Mouse (Mus musculus): ENCODE data around the gene Nbea.

Gene Nbea

DNA sequence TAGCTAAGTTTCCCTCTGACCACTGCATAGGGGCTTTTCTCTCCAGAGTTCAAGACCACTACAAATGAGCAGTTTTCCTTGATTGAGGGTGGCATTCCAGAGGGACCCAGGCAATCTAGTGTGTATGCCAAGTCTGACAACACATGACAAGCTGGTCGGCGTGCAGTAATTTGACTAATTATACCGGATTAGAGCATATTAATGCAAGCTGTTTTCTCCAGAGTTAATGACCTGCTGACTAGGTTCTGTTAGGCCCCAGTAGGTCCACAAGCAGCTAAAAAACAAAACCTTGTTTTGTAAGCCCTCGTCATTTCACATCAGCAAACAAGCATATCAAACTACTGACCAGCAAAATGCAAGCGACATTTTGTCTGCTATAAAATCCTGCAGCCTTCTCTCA is 432.1 kb downstream of the Nbea start:
- 58% methylated on average over 5 of the region's 5 CpGs for WGBS

DNA sequence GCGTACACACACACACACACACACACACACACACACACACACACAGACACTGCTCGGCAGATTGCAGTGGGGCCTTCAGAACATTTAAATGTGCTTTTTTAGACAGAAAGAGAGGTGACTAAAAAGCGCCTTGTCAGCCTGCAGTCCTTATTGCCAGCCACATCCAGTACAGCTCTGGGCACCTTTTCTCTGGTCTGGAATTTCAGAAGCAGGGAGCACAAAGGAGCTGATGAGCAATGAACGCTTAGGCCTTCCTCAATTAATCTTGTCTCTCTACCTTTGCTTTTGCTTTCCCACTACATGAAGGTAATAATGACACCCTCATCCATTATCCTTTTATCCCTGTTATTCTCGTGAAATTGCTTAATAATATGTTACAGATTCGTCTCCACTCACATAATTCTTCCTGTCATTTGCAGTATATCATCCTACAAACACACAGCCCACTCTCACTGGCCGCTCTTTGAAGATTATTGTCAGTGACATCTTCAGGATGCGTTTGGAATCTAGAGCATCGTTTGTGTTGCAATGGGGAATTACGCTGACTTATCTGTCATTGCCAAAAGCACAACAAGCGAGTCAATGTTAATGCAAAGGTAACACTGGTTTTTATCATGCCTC is 432.9 kb downstream of the Nbea start:
- 55% methylated on average over 11 of the region's 11 CpGs for WGBS

GRCm38 (mm10) chr3:55743885-55744284 is 439.6 kb downstream of the Nbea start:
- WGBS: 86% methylated on average over 5 of the region's 5 CpGs

DNA sequence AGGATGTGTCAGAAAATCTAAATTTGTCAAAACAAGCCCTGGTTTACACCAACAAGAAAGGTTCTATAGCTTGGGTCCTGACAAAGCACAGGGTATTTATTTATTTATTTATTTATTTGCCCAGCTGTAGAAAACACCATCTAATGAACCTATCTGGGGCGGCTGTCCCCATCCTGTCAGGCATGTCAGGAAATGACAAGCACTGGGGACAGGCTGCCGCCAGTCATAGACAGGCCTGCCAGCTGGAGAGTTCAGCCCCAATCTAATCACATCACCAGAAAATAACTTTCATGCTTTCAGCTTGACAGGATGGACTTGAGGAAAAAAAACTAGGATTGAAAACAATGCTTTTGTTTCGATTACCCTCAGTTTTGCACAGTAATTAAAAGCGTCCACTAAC is 440.8 kb downstream of the Nbea start:
- 68% methylated on average over 4 of the region's 4 CpGs for WGBS

DNA sequence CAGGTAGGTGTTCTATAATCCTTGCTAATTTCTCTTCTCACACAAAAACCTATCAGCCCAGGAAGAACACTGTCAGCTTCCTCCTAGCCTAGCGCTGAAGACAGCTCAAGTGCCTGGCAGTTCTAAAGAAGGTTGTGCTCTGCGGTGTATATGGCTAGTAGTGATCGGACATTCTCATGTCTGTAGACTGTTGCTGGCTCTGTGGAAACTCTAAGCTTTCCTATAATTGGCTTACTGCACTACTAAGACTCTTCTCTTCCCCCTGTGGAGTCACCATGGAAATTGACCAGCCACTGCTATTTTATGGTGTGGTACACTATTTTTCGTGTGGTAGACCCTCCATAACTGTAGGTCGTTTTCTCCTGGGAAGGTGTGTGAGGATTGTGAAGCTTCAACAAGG is 441.3 kb downstream of the Nbea start:
- 72% methylated on average over 5 of the region's 5 CpGs for WGBS

- 46% methylated on average over 6 of the region's 6 CpGs for WGBS
These were observed 442.1 kb downstream of the Nbea start for GRCm38 (mm10) chr3:55741428-55741827.

DNA sequence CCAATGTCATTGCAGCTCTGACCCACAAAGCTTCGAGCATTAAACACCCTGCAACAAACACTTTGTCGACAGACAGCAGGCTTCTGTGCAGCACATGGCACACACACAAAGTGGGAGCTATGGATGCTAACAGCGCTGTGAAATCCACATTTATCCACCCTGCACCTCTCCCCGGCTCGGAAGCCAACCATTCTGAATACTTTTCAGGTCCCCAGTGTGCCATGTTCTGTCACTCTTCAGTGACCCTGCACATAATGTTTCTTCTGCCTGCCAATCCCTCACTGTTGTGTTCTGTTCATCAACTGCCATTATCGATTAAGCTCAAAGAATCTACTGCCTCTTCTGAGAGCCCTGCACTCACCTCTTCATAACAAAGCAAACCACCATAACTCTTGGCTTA is 449.8 kb downstream of the Nbea start:
- WGBS: 60% methylated on average over 6 of the region's 6 CpGs

GRCm38 (mm10) chr3:55730549-55730948 is 453.0 kb downstream of the Nbea start:
- WGBS: 46% methylated on average over 5 of the region's 5 CpGs

GRCm38 (mm10) chr3:55730142-55730541 is 453.4 kb downstream of the Nbea start:
- WGBS: 83% methylated on average over 8 of the region's 8 CpGs

DNA sequence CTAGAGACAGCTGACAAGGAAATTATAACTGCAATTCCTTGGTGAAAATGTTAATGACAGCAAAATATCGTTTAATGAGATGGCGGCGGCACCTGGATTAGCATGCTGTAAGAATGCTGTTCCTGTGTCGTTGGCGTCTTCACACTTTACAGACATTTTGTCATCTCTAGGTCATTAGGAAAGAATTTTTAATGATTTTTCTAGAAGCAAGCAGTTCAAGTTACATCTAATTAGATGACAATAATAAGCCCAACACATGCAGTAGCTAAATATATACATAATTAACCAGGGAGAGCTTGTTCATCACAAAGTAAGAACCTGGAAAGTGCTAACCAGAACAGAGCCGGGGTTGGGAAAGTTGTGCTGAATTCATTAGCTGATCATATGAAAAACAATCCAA is 469.2 kb downstream of the Nbea start:
- 56% methylated on average over 6 of the region's 6 CpGs for WGBS

DNA sequence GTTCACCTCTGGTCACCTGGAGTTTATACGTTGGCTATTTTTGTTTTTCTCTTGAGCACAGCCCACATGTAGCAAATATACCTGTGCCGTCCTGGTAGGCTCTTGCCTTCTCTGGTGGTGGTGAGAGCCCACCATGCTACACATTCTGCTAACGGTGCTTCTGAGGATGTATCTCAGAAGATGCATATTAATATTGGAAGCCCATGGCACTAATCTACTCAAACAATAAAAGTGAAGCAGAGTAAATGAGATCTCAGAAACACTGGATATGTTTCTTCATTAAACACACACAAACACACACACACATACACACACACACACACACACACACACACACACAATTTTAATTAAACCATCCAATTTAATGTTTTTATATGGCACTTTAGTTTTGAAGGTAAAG is 469.6 kb downstream of the Nbea start:
- 78% methylated on average over 3 of the region's 3 CpGs for WGBS

DNA sequence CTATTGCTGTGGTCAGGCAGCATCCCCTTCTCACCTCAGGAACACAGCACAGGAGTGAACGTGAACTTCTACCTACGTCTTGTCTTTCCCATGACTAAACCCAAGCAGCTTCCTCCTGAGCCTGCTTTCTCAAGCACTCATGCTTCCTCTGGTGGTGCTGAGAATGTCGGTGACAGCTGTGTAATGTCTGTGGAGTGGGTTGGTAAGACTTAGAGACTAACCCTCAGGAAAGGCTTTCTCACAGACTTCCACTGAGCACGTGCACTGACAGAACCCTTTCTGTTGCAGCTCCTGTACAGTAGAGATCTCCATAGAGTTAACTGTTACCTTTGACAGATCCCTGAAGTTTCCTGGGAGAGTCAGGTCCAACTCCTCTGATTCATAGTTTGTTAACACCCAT is 473.2 kb downstream of the Nbea start:
- 57% methylated on average over 4 of the region's 4 CpGs for WGBS

GRCm38 (mm10) chr3:55701632-55702031 is 481.9 kb downstream of the Nbea start:
- WGBS: 75% methylated on average over 6 of the region's 6 CpGs

- 100% methylated on average over 2 of the region's 2 CpGs for WGBS
These were observed 486.3 kb downstream of the Nbea start for GRCm38 (mm10) chr3:55697174-55697573.

DNA sequence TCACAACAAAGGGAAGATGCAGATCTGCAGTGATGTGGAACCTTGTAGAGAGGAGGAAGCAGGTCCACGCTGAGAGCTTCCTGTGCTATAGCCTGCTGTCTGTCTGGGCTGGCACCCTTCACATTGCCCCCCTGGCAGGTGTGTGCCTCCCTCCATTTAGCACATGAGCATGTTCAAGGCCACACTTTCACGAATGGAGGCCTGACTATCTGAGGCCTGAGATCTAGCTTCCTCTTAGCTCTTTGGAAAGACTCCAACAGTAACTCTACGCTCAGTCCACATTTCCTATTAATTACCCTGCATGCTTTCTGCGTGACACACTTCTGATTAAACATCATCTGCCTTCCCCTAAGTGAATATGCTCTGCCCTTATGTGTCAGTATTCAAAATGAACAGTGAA is 490.4 kb downstream of the Nbea start:
- 61% methylated on average over 4 of the region's 4 CpGs for WGBS

DNA sequence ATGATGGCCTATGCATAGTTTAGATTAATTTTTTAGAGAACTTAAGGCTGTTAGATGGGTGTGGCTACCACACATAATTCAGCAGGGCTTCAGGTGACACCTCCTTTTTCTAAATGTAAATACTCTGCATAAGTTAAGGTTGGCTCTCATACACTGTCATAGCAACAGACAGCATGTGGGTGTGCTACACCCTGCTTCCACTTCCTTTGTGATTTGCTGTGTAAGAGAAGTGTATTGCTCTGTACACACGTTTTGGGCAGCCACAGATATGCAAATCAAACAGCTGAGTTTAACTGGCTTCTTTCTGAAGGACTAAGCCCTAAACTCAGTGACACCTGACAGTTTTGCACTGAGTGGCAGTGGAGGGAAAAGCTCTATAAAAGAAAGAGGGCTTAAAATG is 495.4 kb downstream of the Nbea start:
- WGBS: 26% methylated on average over 1 of the region's 1 CpGs

- 53% methylated on average over 6 of the region's 6 CpGs for WGBS
These were observed 496.5 kb downstream of the Nbea start for GRCm38 (mm10) chr3:55686993-55687392.

DNA sequence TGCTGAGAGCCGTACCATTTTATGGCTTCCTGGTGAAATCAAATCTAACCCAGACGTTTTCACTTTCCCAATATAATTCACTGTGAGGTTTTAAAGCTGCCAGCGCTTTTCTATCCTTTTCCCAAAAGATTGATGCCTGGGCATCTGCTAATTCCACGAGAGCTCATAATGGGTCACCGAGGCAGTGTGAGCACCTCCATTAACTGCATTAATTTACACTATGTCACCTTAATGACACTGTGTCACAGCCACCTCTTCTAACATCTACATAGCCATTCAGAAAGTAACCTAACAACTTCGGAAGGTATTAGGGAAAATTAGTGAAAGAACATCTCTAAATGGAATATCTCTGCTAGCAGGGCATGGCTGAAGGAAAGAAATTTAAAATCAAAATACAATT is 497.9 kb downstream of the Nbea start:
- WGBS: 60% methylated on average over 6 of the region's 6 CpGs

- WGBS: 16% methylated on average over 4 of the region's 4 CpGs
These were observed 498.6 kb downstream of the Nbea start for GRCm38 (mm10) chr3:55684892-55685291.

GRCm38 (mm10) chr3:55677691-55678090 is 505.8 kb downstream of the Nbea start:
- WGBS: 42% methylated on average over 2 of the region's 2 CpGs

DNA sequence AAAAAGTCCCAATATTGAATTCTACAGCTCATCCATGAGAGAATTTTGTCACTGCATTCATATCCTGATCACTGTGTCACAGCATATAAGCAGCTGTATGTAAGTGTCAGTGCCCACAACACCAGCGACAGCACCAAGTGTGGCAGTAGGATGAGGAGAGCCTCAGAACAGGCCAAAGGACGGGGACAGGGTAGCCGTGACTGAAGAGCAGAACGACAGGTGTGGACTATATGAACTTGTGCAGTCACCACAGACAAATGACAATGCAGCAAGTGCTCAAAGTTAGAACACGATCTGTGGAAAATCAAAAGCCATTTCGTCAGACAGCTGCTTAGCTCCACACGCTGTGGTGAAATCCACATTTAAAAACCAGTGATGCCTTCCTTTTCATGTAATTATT is 509.3 kb downstream of the Nbea start:
- WGBS: 80% methylated on average over 7 of the region's 7 CpGs

- 57% methylated on average over 6 of the region's 6 CpGs for WGBS
These were observed 516.5 kb downstream of the Nbea start for GRCm38 (mm10) chr3:55667048-55667447.

DNA sequence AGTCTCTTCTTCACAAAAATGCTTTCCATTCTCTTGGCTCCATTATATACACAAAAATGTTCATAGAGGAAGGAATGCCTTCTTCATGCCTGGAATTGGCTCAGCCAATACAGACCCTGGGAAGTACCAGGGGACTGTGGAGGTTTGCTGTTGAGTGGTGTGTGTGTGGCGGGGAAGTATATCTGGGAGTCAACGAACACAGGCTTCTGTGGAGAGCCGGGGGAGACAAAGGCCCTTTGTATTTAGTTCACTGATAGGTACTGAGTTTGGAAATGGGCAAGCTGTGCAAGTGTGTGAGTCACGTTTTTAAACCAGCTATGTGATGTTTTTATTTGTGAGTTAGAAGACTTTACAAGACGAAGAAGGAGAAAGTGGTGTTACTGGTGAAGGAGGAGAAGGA is 517.6 kb downstream of the Nbea start:
- WGBS: 57% methylated on average over 5 of the region's 5 CpGs

DNA sequence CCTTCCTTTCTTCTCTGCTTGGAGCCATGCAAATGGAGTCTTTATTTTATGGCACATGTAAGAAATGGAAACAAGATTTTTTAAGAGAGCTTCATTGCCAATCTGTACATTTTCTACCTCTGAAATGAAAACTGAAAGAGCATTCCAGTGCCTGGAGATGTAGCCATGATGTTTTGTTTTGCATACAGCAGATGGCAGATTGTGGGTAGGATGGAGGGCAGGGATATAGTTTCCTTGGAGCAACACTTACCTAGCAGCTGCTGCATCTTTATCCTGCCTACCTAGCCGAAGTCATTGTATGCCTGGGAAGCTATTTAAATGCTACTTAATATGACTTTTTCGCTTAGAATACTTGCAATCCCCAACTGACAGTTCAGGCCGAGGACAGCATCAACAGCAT is 518.8 kb downstream of the Nbea start:
- 54% methylated on average over 3 of the region's 3 CpGs for WGBS

Data from cerebral cortex, adult 2 months (tissue).